Mouse (Mus musculus): ENCODE results near the gene Aspdh. TPM values are rescaled to one million over a fixed set of nuclear protein-coding genes. Genes with fewer than 3 reads are reported as not detected.

The Aspdh gene
- polyA plus RNA-seq, 1 experiment: 8.7 TPM

DNA sequence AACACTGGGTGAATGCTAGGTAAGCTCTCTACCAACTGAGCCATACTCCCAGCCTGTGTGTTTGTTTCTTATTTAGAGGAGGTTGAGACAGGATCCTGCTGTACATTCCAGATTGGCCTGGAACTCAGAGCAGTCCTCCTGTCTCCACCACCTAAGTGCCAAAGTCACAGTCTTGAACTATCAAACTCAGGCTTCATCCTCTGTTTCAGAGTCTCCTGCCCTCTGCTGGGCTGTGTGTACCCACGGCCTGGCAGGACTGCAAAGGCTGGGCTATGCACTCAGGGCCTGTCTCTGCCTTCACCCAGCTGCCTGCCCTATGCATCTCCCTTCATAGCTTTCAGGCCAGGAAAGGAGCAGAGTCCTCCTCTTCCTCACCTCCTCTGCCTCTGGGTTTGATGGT, 28.9 kb upstream of the Aspdh start:
- Histone ChIP-seq H3K27ac (ENCODE audit: insufficient read depth, low read length) (no peak overlapping the region), H3K4me3 (ENCODE audit: insufficient read depth, low read length) (no peak overlapping the region), H3K4me1 (ENCODE audit: control insufficient read depth, insufficient read depth, low read length) (peaks cover 14% of the 10 kb centered on the region)
- TF ChIP-seq CTCF (IDR thresholded peaks at IDR 0.05; ENCODE audit: extremely low read depth, insufficient read depth, low read length) (peak; percentile 23; the same call in 1 of the 2 replicates), POLR2A (IDR thresholded peaks at IDR 0.05; ENCODE audit: extremely low read depth, insufficient read depth, low read length) (no peak)

- peaks cover 10% of the 10 kb centered on the region for H3K4me1 ChIP-seq (ENCODE audit: control insufficient read depth, insufficient read depth, low read length)
- TF ChIP-seq CTCF (IDR thresholded peaks at IDR 0.05; ENCODE audit: extremely low read depth, insufficient read depth, low read length): no peak
- no peak for TF ChIP-seq POLR2A (IDR thresholded peaks at IDR 0.05; ENCODE audit: extremely low read depth, insufficient read depth, low read length)
- H3K4me3 ChIP-seq (ENCODE audit: insufficient read depth, low read length): no peak overlapping the region
- H3K27ac ChIP-seq (ENCODE audit: insufficient read depth, low read length): no peak overlapping the region
Observed at GRCm38 (mm10) chr7:44437188-44437587, 28.0 kb upstream of the Aspdh start.

DNA sequence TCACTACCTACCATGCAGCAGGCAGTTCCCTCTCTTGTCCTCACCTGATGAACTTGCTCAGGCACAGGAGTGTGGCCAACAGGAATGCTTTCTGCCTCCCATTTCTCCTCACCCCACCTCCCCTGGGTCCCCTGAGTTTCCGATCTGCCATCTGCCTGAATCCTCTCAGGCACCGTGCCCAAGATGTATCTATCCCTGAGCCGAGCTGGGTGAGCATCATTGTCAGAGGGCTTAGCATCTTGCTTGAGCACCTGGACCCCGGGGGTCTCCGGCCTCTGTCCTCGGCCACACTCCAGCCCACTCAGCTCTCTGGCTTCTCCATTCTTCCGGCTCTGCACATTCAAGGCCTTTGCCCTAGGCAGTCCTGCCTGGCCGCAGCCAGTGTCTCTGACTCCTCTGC, 27.3 kb upstream of the Aspdh start:
- TF ChIP-seq POLR2A (IDR thresholded peaks at IDR 0.05; ENCODE audit: extremely low read depth, insufficient read depth, low read length) (no peak), CTCF (IDR thresholded peaks at IDR 0.05; ENCODE audit: extremely low read depth, insufficient read depth, low read length) (no peak)
- Histone ChIP-seq H3K27ac (ENCODE audit: insufficient read depth, low read length) (no peak overlapping the region), H3K4me3 (ENCODE audit: insufficient read depth, low read length) (no peak overlapping the region), H3K4me1 (ENCODE audit: control insufficient read depth, insufficient read depth, low read length) (peaks cover 10% of the 10 kb centered on the region)

GRCm38 (mm10) chr7:44439696-44440095, 25.5 kb upstream of the Aspdh start:
- Histone ChIP-seq H3K4me1 (ENCODE audit: control insufficient read depth, insufficient read depth, low read length) (peaks cover 14% of the 10 kb centered on the region), H3K27ac (ENCODE audit: insufficient read depth, low read length) (no peak overlapping the region), H3K4me3 (ENCODE audit: insufficient read depth, low read length) (no peak overlapping the region)
- TF ChIP-seq POLR2A (IDR thresholded peaks at IDR 0.05; ENCODE audit: extremely low read depth, insufficient read depth, low read length) (no peak), CTCF (IDR thresholded peaks at IDR 0.05; ENCODE audit: extremely low read depth, insufficient read depth, low read length) (no peak)

GRCm38 (mm10) chr7:44440479-44440878, 24.7 kb upstream of the Aspdh start:
- H3K27ac ChIP-seq (ENCODE audit: insufficient read depth, low read length): no peak overlapping the region
- TF ChIP-seq CTCF (IDR thresholded peaks at IDR 0.05; ENCODE audit: extremely low read depth, insufficient read depth, low read length) (no peak), POLR2A (IDR thresholded peaks at IDR 0.05; ENCODE audit: extremely low read depth, insufficient read depth, low read length) (no peak)
- peaks cover 17% of the 10 kb centered on the region for H3K4me1 ChIP-seq (ENCODE audit: control insufficient read depth, insufficient read depth, low read length)
- no peak overlapping the region for H3K4me3 ChIP-seq (ENCODE audit: insufficient read depth, low read length)

- H3K4me3 ChIP-seq (ENCODE audit: insufficient read depth, low read length): peak overlapping the region; percentile 79
- peaks cover 17% of the 10 kb centered on the region for H3K4me1 ChIP-seq (ENCODE audit: control insufficient read depth, insufficient read depth, low read length)
- peak overlapping the region; percentile 78 for H3K27ac ChIP-seq (ENCODE audit: insufficient read depth, low read length)
- no peak for TF ChIP-seq CTCF (IDR thresholded peaks at IDR 0.05; ENCODE audit: extremely low read depth, insufficient read depth, low read length)
- no peak for TF ChIP-seq POLR2A (IDR thresholded peaks at IDR 0.05; ENCODE audit: extremely low read depth, insufficient read depth, low read length)
Observed at GRCm38 (mm10) chr7:44441180-44441579, 24.0 kb upstream of the Aspdh start.

DNA sequence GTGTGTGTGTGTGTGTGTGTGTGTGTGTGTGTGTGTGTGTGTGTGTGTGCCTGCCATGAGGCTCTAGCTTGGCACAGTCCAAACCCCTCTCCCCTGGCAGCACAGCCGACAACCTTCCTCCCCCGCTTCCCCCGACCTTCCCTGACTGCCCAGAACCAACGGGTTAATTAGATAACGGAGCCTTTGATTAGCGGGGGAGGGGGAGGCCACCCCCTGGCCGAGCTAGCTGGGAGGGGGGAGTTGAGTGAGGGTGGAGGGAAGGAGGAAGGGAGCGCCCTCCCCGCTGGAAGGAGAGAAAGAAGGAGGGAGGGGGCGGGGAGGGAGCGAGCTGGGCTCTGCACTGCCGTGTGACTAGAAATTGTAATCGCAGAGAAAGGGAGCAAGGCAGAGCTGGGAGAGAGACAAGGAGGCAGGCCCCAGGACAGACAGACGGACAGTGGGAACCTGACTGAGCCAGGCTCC, 23.5 kb upstream of the Aspdh start:
- peak overlapping the region; percentile 86 for H3K27ac ChIP-seq (ENCODE audit: insufficient read depth, low read length)
- peaks cover 21% of the 10 kb centered on the region for H3K4me1 ChIP-seq (ENCODE audit: control insufficient read depth, insufficient read depth, low read length)
- H3K4me3 ChIP-seq (ENCODE audit: insufficient read depth, low read length): peak overlapping the region; percentile 79
- no peak for TF ChIP-seq CTCF (IDR thresholded peaks at IDR 0.05; ENCODE audit: extremely low read depth, insufficient read depth, low read length)
- TF ChIP-seq POLR2A (IDR thresholded peaks at IDR 0.05; ENCODE audit: extremely low read depth, insufficient read depth, low read length): peak; percentile 92

GRCm38 (mm10) chr7:44442407-44442821, 22.8 kb upstream of the Aspdh start:
- peak overlapping the region; percentile 86; the same call in 1 of the 2 replicates for H3K27ac ChIP-seq (ENCODE audit: insufficient read depth, low read length)
- H3K4me1 ChIP-seq (ENCODE audit: control insufficient read depth, insufficient read depth, low read length): peaks cover 26% of the 10 kb centered on the region
- H3K4me3 ChIP-seq (ENCODE audit: insufficient read depth, low read length): peak overlapping the region; percentile 79
- TF ChIP-seq POLR2A (IDR thresholded peaks at IDR 0.05; ENCODE audit: extremely low read depth, insufficient read depth, low read length) (peak; percentile 39; the same call in 1 of the 2 replicates), CTCF (IDR thresholded peaks at IDR 0.05; ENCODE audit: extremely low read depth, insufficient read depth, low read length) (no peak)

DNA sequence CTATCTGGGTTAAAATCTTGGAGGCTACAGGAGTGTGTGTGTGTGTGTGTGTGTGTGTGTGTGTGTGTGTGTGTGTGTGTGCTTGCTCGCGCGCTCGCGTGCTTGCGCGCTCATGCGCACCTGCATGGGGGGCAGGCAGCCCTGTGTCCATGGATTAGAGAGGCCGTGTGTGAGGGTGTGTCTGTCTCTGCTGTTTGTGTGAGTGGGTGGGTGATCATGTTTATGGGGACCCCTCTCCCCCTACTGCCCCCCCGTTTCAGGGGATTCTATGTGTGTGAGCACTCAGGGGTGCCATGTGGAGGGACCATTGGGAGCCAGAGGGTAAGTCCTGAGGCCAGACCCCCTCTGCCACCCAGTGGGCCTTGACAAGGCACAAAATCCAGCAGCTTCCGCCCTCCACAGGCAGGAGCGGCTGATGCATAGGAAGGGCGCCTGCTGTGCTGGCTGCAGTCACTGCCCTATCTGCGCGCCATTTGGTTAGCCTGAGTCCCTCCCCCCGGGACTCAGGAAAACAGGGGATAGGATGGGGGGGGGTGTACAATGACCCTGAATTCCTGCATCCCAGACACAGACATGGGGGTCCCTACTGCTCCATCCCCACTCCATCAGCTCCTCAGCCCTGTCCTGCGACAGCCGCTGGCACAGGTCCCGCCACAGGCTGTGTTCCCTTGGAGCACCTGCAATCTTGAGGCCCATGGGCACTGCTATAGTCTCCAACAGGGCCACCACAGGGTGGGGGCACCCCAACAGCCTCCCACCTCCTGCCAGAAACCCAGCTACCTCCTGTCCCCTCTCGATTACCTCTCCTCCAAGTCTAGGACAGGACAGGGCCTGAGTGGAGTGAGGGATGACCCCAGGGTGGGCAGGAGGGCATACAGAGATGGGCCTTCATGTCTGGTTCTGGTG, 21.7 kb upstream of the Aspdh start:
- peak overlapping the region; percentile 79 for H3K4me3 ChIP-seq (ENCODE audit: insufficient read depth, low read length)
- H3K4me1 ChIP-seq (ENCODE audit: control insufficient read depth, insufficient read depth, low read length): peaks cover 19% of the 10 kb centered on the region
- TF ChIP-seq POLR2A (IDR thresholded peaks at IDR 0.05; ENCODE audit: extremely low read depth, insufficient read depth, low read length) (no peak), CTCF (IDR thresholded peaks at IDR 0.05; ENCODE audit: extremely low read depth, insufficient read depth, low read length) (no peak)
- peak overlapping the region; percentile 93 for H3K27ac ChIP-seq (ENCODE audit: insufficient read depth, low read length)

All from cortical plate, adult 2 months (tissue).